Mouse (Mus musculus): ENCODE data around the gene Adgrl3.

Adgrl3 gene

DNA sequence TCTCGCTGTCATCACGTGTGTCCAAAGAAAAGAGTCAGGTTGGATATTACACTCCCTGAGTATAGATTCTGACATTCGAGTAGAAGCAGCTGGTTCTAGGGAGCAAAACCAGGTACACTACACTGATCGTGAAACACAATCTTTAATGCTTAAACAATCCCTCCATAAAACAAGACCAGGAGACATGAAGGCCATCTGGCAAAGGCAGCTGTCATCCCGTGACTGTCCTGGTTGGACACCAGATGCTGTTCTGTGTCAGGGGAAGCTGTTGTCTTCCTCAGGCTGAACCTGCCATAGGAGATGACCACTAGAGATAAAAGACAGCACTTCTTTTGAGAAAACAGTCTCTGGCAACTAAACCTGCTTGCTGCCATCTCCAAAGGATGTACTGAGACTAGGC is 228.8 kb downstream of the Adgrl3 start:
- no peak for DNase-seq (ENCODE audit: low read depth)

DNA sequence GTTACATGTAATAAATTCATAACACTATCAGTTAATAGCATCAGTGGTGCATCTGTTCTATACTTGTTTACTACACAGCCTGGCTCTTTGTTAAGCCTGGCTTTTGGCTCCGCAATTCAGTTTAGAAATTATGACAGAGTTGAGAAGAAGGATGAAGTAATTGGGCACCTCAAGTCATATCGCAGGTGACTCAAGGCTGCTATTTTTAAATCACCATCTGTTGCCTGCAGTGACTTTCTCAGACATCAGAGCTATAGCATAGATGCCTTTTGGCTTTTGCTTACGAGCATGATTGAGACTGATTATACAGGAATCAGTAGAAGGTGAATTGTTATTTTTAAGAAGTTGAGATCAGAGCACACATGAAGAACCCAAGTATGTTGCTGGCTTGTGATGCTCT is 236.2 kb downstream of the Adgrl3 start:
- DNase-seq (ENCODE audit: low read depth), result no peak

DNA sequence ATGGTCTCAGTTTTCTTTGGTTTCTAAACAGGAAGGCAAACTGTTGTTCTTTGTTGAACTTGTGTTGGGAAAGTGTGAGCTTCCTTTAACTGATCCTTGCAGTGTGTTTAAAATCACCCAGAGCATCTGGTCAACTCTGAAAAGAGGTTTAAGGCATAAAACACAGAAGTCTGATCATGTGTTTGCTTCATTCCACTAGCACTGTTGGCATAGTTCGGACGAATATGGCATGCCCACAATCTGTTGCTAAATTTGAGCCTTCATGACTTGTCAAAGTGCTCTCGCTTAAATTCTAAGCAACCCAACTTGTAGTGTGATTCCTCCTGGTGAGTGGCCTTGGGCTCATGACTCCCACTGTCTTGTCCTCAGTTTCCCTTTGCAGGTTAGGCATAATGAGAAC is 249.8 kb downstream of the Adgrl3 start:
- no peak for DNase-seq (ENCODE audit: low read depth)

DNA sequence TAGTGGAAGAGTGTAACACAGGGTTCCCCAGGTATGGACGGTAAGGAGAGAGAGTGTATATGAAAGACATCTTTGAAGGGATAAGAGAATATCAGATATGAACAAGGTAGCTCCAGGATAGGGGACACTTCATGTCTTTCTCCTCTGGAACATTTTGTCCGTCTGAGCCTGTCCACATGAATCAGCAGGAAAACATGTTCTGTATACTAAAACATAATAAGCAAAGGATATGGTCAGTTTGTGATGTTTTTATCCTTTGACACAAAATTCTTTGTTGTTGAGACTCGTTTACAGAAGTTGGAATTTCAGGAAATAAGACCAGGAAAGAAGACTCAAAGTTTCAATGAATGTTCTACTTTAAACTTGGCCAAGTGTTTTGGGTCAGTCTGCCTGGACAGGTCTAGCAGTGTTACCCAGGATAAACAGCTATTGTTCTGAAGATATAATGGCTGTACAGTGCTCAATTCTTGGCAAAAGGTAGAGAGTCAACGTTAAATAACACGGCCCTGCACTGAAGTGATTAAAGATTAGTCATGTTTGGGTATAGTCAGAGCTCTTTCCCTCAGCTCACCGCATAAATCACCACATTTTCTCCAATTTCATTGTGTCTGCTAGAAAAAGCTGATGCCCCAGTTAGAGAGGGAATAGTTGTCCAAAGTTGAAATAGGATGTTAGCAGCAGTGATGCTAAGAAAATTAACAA is 255.6 kb downstream of the Adgrl3 start:
- no peak for DNase-seq (ENCODE audit: low read depth)

DNA sequence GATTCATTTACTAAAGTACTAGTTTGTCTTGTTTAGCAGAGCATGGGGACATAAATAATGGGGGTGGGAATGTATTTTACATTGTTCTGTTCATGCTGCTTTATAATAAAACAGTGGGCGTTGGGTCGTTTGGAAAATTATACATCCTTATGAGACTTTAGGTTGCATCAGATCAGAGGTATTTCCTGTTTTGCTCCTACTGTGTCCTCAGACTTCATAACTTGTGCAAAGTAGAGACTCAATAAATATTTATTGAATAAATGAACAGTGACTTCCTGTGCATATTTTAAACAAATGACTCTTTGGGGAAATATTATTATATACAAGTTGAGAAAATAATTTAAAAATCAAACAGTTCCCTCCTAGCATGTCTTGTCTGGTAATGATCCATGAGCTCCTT is 259.3 kb downstream of the Adgrl3 start:
- DNase-seq (ENCODE audit: low read depth), result no peak

DNA sequence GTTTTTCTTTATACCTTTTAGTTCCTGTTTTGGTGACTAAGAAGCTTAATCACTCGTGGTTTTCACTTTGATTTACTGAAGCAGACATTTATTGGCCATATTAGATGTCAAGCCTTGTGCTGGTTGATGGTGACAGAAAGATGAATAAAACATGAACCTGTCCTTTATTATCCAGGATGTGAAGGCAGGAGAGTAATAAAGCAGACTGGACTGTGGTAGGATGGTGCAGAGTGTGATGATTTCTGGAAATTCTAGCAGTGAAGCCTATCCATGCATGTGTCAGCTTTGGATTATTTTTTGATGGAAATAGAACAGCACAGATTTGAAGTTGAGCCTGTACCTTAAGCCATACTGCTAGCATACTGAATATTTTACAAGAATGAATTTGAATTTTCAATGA is 265.7 kb downstream of the Adgrl3 start:
- no peak for DNase-seq (ENCODE audit: low read depth)

DNA sequence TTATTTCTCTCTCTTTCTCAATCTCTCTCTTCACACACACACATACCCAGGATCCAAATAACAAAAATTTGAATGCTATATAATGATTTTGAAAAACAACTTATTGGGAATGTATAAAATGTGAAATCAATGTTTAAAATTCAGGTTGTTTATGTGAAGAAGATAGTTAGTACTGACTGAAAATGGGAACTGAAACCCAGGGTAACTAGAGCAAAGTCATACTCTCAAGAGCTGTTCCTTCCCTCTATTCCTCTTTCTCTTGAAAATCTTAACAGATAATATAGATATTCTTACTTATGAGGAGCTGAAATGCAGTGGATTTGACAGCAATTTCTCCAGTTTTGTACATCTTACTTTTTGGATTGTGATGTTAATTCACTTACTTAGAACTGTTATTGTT is 281.9 kb downstream of the Adgrl3 start:
- no peak for DNase-seq (ENCODE audit: low read depth)

DNA sequence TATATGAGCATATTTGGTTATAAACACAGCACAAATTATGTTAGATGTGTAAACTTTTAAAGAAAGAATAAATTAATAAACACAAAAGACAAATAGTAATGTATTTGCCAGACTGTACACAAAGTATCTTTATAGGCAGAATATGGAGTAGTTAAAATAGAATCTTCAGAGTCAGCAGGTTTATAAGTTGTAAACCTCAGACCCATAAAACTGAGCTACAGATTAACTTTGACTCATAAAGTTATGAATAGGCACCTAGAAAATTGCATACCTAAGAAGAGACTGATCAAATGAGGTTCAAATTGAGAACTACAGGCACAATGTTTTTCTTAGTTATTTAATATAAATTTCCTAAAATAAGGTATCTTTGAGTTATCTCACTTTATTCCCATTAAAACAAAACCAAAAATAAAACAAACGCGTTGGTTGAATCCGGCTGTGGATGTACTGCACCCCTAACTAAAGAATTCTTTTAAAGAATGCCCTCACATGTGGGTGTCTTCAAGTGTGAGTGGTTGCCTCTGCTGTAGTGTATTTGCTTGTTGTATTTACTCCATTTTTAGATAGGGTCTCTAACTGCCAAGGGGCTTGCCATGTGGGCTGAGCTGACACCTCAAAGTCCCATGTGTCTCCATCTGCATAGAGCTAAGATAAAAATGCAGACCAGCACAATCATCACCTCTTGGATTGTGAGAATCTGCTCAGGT is 297.6 kb downstream of the Adgrl3 start:
- DNase-seq (ENCODE audit: low read depth), result no peak

DNA sequence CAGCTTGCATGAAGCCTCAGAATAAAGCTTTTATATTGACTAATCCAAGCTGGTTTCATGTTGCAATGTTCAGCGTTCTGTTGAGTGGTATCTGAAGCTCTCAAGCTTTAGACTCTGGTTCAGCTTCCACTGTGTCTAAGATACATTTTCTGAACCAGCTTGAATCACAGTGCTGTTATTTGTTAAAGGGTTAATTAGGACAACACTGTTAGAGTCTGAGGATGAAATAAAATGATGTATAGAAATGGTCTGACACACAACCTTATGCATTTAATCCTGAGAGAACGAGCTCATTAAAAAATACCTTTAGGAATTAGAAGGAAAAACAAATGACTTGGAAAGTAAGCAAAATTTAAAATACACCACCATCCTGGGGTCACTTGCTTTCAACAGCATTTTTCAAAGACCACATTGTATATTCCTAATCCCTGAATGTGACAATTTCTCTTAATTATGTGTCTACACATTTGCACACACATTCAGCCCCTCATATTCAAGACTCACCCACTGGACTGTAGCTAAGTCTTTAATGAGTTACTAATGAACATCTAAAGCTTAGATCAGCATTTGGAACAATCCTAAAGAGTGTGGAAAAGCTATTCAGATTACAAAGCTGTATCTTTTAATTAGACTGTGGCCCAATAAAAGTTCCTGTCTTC is 301.5 kb downstream of the Adgrl3 start:
- DNase-seq (ENCODE audit: low read depth), result no peak

DNA sequence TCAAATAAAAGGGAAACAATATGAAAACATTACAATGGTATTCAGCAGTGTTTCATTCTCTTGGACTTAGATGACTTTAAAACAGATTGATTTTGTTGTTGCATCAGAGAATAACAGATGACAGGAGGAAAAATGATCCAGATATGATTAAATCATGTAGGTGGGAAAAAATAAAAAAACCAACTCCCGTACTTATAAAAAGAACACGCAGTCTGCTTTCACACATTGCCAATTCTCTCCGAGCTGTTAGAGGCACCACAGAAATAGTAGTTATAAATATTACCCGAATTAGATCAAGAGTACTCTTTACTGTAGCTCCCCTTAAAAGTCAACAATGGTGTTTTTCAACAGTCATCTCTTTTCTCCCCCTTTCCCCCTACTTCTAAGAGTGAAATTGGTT is 302.1 kb downstream of the Adgrl3 start:
- DNase-seq (ENCODE audit: low read depth), result no peak

DNA sequence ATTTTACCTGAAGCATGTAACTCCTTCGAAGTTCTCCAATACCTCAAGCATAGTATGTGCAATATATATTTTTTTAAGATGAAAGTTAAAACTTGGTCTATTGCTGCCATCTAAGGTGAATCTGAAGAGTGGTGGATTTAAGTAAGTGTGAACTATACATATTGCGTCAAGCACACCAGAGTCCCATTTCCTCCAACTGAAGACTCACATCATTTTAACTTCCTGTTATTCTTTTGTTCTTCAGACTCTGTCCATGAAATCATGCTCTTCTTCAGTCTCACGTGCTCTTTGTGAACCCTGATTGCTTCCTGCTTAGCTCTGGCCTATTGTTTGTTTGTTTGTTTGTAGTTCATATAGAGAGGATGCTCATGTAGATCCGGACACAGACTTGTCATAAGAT is 307.0 kb downstream of the Adgrl3 start:
- DNase-seq (ENCODE audit: low read depth), result no peak

DNA sequence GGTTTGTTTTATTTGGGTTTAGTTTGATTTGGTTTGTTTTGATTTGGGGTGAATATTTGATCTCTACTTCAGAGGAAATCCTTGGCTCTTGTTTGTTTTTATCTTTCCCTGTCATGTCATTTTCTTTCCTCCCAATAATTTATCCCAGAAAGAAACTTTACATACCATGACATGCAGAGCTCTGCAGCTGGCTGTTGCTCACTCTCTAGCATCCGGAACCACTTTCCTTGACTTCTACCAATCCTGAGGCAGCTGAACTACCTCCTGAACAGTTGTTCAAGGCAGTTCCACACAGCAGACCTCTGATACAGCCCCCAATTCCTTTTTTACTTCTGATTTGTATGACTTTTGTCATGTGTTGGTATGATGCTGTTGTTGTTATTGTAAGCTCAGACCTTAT is 307.5 kb downstream of the Adgrl3 start:
- DNase-seq (ENCODE audit: low read depth), result no peak

DNA sequence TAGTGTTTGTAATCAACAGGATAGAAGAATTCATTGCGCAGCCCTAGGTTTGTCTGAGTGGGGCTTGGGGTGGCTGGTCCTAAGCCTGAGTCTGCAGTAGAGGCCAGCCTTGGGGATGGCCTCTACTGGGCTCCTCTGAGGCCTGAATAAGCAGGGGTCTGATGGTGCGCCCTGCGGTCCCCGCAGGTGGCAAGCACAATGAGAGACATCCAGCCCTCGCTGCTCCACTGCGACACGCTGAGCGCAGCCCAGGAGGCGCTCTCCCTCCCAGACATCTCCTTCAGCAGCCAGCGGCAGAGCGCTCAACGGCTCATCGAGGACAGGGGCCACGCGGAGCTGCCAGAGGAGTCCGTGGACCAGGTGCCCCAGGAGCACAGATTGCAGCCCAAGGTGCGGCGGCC is 309.6 kb downstream of the Adgrl3 start:
- no peak for DNase-seq (ENCODE audit: low read depth)

DNA sequence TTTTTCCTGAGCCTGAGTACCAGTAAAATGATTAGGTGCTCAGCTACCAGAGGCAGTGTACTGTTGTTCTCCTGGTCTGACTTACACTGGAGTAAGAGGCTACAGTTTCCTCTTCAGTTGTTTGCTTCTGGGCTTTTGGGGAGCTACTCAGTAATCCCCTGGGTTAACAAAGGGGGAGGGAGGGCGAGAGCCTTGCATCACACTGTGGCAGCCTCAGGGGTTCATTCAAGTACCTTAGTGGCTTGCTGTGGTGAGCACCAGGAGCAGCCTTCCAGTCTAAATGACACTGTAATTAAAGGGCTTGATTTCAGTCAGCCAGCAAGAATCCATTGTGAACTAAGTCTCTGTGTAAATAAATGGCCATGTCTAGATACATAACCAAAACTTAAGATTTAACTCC is 324.4 kb downstream of the Adgrl3 start:
- no peak for DNase-seq (ENCODE audit: low read depth)

DNA sequence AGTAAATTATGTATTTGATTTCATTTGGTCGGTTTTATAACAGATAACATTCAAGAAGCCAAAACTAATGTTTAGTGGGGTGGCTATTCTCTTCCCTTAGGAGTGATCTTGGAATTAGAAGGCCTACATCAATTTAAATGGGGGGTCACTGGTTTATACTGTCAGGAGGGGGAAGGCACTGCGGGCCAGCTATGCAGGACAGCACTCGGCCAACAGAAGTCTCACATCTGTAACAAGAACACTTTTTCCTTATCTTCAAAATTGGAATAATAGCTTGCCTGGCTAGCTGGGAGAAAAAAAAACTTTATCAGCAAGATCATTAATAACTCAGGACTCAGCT is 325.1 kb downstream of the Adgrl3 start:
- DNase-seq (ENCODE audit: low read depth), result no peak

DNA sequence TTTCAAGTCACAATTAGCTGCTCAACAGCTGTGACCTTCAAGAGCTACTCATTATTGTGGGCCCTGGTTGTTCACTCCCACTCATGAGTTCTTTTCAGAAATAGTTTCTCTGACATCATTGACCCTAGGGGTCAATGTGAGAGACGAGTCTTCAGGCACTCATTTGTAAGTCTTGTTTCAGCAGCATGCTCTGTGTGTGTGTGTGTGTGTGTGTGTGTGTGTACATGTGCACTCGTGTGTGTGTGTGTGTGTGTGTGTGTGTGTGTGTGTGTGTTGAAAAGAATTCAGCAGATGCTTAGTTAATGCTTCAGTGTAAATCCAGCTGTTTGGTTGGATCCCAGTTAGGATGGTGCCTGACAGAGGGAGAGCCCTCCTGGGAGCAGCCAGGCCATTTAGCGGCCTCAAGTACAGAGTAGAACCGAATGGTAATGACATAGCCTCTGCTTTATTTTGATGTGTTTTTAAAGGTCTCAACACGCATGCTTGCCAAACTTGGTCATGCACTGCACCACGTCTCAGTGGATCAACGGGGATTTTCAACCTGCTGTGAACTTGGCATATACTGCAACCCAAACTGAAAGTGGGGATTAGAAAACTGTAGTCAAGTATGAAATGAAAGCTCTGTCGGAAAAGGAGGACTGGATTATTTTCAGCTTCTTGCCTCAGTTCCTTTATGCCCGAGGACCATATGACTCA is 325.6 kb downstream of the Adgrl3 start:
- no peak for DNase-seq (ENCODE audit: low read depth)

DNA sequence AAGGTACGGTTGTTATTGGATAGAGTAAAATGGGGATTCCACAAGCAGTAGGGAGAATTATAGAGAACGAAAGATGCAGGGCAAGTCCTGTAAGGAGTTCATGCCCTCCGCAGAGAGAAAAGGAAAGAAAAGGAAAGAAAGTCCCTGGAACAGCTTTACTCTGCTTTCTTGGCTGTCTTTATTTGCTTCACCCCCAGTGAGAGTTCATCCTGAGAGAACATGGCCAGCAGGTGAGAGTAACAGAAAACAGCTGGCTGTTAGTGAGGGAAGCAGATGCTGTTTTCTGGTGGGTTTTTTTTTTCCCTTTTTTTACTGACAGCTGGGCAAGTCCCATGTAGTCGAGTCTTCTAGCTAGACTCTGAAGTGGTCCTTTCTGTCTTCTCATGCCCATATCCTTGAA is 327.6 kb downstream of the Adgrl3 start:
- DNase-seq (ENCODE audit: low read depth), result no peak

DNA sequence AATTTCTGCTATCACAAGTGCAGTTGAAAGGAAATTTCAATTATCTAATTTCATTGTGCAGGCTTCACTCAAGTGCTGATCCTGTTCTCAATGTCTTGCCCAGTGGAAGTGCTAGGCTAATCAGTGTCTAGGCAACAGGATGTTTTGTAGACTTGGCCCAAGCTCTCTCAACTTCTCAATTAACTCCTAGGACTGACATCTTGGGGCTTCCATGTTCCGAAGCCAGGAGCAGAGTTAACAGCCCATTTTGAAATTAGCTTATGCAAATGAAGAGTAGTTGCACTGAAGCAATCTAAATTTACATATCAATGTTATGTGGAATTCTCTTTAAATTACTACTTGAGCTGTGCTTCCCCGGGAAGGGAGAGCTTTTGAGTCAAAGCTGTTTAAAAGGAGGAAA is 339.6 kb downstream of the Adgrl3 start:
- DNase-seq (ENCODE audit: low read depth), result no peak

DNA sequence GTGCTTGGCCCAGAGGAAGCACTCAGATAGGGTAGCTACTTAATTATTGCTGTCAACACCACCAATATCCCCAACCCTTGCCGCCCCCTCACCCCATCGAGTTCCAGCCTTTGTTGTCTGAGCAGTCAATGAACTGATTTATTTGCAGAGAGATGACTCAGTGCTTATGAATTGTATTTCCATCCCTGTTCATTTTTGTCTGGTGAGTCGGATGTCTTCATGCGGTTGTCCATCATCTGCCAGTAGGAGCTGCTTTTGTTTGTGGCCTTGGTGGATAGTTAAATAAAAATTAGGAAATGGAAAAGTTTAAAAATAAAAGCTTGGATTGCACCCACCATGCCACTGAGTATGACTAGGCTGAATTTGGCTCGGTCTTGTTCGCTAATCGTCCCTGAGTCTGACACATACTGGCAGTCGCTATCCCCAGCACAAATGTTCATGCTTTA is 344.3 kb downstream of the Adgrl3 start:
- no peak for DNase-seq (ENCODE audit: low read depth)

DNA sequence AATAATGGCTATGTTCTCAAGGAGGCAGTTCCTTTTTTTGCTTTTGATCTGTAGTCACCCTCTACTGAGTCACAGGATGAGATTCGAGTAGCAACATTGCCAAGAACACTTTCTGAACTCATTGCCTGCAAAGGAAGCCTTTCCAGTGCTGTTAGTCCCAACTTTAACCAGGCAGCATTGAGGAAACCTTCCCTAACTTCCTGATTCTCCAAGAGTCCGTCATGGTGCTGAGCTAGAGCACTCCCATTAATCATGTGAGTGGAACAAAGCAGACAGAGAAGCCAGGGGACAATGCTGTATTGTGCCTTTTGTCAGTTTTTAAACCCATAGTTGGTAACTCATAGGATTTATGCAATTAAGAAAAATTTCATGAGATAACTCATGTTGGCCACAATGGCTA is 345.3 kb downstream of the Adgrl3 start:
- no peak for DNase-seq (ENCODE audit: low read depth)

DNA sequence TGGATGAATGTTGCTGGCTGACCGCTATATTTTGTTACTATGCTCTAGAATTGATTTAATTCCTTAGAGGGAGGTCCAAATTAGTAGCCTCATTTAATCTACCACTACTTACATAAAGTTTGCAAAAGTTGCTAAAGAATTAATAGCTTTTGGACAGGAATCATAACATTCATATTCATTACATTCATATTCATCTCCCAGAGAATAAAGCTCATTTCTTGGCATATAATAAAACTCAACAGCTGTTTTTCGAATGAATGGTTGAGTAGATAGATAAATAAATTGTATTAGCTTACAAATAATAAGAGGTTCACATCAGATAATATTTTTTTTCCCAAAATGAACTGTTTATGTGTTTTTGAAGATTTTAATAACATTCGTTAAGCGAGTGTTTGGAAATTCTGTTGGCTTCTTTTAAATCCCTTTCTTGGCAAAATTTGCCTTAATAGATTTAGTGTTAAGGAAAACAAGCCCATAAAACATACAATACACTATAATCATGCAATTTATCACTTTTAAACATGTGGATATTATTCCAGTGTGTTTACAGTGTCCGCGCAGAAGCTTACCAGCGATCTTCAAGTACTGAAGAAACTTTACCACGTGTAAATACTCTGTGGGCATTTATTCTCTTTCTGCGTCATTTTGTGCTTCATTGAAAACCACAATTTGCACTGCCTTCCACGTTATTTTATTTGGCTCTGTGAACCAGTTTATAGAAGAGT is 350.4 kb downstream of the Adgrl3 start:
- no peak for DNase-seq (ENCODE audit: low read depth)

DNA sequence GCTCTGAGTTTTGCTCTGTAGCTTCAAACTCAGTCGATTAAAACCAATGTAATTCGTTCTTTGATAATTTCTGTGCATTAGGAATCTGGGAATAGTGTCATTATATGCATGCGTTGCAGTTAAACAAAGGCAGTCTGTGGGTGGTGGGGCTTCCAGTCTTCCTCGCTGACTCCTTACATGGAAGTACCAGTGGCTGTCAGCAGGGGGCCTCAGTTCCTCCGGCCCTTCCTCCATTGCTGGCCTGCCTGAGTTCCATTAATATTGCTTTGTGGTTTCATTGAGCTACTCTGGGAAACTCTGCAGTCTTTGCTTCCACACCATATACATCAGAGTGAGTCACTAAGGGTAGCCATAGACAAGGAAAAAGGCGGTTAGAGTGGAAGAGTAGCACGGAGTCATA is 356.1 kb downstream of the Adgrl3 start:
- DNase-seq (ENCODE audit: low read depth), result no peak
